Mouse (Mus musculus) embryonic fibroblast, embryonic 13.5 days (primary cell): Measurements from ENCODE around the gene Gsg1l. TPM values are rescaled to one million over a fixed set of nuclear protein-coding genes. Genes with fewer than 3 reads are reported as not detected.

Experiments
- H3K27ac ChIP-seq: 2 replicates; pipeline ENCODE4 v1.5.1; 2012; ENCODE audit warnings: low read length, control low read depth, inconsistent platforms; ENCODE audit not compliant: insufficient read depth
- H3K4me1 ChIP-seq: 2 replicates; pipeline ENCODE4 v1.6.1; 2011; ENCODE audit warnings: low read length; ENCODE audit not compliant: control insufficient read depth, insufficient read depth
- H3K4me3 ChIP-seq: 2 replicates; pipeline ENCODE4 v1.5.1; 2011; ENCODE audit warnings: mild to moderate bottlenecking, control low read depth, low read length; ENCODE audit not compliant: insufficient read depth
- CTCF ChIP-seq: IDR thresholded peaks from 2 replicates; pipeline ENCODE4 v1.5.1; 2011; ENCODE audit warnings: mild to moderate bottlenecking, control low read depth, low read length, moderate library complexity, borderline replicate concordance; ENCODE audit not compliant: insufficient read depth
- POLR2A ChIP-seq: IDR thresholded peaks from 2 replicates; pipeline ENCODE4 v1.6.1; 2011; ENCODE audit warnings: low read depth, mild to moderate bottlenecking, control low read depth, low read length, moderate library complexity
- polyA plus RNA-seq: library from polyadenylated mRNA; stranded (reverse); fragments of >200 nt; gene quantifications from 2 replicates; pipeline ENCODE4 v1.2.4, GENCODE M21; 2011; ENCODE audit warnings: low read depth; ENCODE audit not compliant: missing spikeins, insufficient read length

Gsg1l gene
- polyA plus RNA-seq, 1 experiment = not detected

- no peak for TF ChIP-seq CTCF
- no peak for TF ChIP-seq POLR2A
Measured at GRCm38 (mm10) chr7:125991846-125992245, 90.4 kb downstream of the Gsg1l start.

GRCm38 (mm10) chr7:125989969-125990368 is 92.2 kb downstream of the Gsg1l start:
- Histone ChIP-seq H3K27ac (no peak overlapping the region), H3K4me1 (no peaks in the 10 kb centered on the region)

More at GRCm38 (mm10) chr7:125991846-125992245, 90.4 kb downstream of the Gsg1l start:
- Histone ChIP-seq H3K27ac (no peak overlapping the region), H3K4me1 (no peaks in the 10 kb centered on the region), H3K4me3 (no peak overlapping the region)

GRCm38 (mm10) chr7:125989489-125989888 is 92.7 kb downstream of the Gsg1l start:
- Histone ChIP-seq H3K27ac (no peak overlapping the region), H3K4me1 (no peaks in the 10 kb centered on the region), H3K4me3 (no peak overlapping the region)
- TF ChIP-seq POLR2A (no peak), CTCF (no peak)

More at GRCm38 (mm10) chr7:125989969-125990368, 92.2 kb downstream of the Gsg1l start:
- TF ChIP-seq POLR2A = no peak
- TF ChIP-seq CTCF = no peak
- no peak overlapping the region for H3K4me3 ChIP-seq

- TF ChIP-seq POLR2A = no peak
- TF ChIP-seq CTCF = no peak
- Histone ChIP-seq H3K4me1 (no peaks in the 10 kb centered on the region), H3K27ac (no peak overlapping the region), H3K4me3 (no peak overlapping the region)
Measured at GRCm38 (mm10) chr7:125988326-125988725, 93.9 kb downstream of the Gsg1l start.

- Histone ChIP-seq H3K27ac (no peak overlapping the region), H3K4me1 (no peaks in the 10 kb centered on the region), H3K4me3 (no peak overlapping the region)
- no peak for TF ChIP-seq CTCF
- TF ChIP-seq POLR2A = no peak
Measured at GRCm38 (mm10) chr7:125987117-125987516, 95.1 kb downstream of the Gsg1l start.

GRCm38 (mm10) chr7:125985565-125985964 is 96.6 kb downstream of the Gsg1l start:
- H3K4me3 ChIP-seq = no peak overlapping the region
- no peaks in the 10 kb centered on the region for H3K4me1 ChIP-seq
- no peak for TF ChIP-seq POLR2A
- TF ChIP-seq CTCF = no peak
- H3K27ac ChIP-seq = no peak overlapping the region

GRCm38 (mm10) chr7:125983902-125984841 is 98.0 kb downstream of the Gsg1l start:
- TF ChIP-seq CTCF (no peak), POLR2A (no peak)
- no peaks in the 10 kb centered on the region for H3K4me1 ChIP-seq
- no peak overlapping the region for H3K27ac ChIP-seq
- no peak overlapping the region for H3K4me3 ChIP-seq

GRCm38 (mm10) chr7:125979591-125979990 is 102.6 kb downstream of the Gsg1l start:
- H3K4me3 ChIP-seq = no peak overlapping the region
- no peak for TF ChIP-seq CTCF
- TF ChIP-seq POLR2A = no peak
- no peak overlapping the region for H3K27ac ChIP-seq

GRCm38 (mm10) chr7:125976695-125977094 is 105.5 kb downstream of the Gsg1l start:
- Histone ChIP-seq H3K4me1 (no peaks in the 10 kb centered on the region), H3K27ac (no peak overlapping the region), H3K4me3 (no peak overlapping the region)
- no peak for TF ChIP-seq POLR2A
- no peak for TF ChIP-seq CTCF

More at GRCm38 (mm10) chr7:125979591-125979990, 102.6 kb downstream of the Gsg1l start:
- no peaks in the 10 kb centered on the region for H3K4me1 ChIP-seq

GRCm38 (mm10) chr7:125975414-125975813 is 106.8 kb downstream of the Gsg1l start:
- no peak for TF ChIP-seq CTCF
- no peak for TF ChIP-seq POLR2A
- Histone ChIP-seq H3K27ac (no peak overlapping the region), H3K4me3 (no peak overlapping the region), H3K4me1 (no peaks in the 10 kb centered on the region)
